Mouse (Mus musculus): ENCODE measurements around the gene Syngap1.

- peak; percentile 66; the same call in 1 of the 2 replicates for TF ChIP-seq CTCF (IDR thresholded peaks at IDR 0.05; ENCODE audit: control insufficient read depth, insufficient read depth, insufficient replicate concordance, low read depth, low read length)
- TF ChIP-seq POLR2A (IDR thresholded peaks at IDR 0.05; ENCODE audit: control insufficient read depth, low read depth, low read length): no peak
Observed at GRCm38 (mm10) chr17:27001889-27002288, 60.8 kb downstream of the Syngap1 start.

Measured in testis, adult 2 months (tissue).